Mouse (Mus musculus) layer of hippocampus, adult 2 months (tissue): ENCODE data around the gene Ssh2. TPM values are rescaled to one million over a fixed set of nuclear protein-coding genes. Genes with fewer than 3 reads are reported as not detected.

Experiments used
- DNase-seq, 2 experiments: peaks; one replicate each; pipeline ENCODE4 v3.0.0; 2022; ENCODE audit warnings: low spot score in 2 of 2
- H3K27ac ChIP-seq: fragments of 200-600 bp; 2 replicates; pipeline ENCODE4 v1.8.1; 2022
- H3K4me3 ChIP-seq: fragments of 200-600 bp; 2 replicates; pipeline ENCODE4 v1.8.1; 2022; ENCODE audit warnings: mild to moderate bottlenecking
- CTCF ChIP-seq: fragments of 200-600 bp; conservative IDR thresholded peaks from 2 replicates; pipeline ENCODE4 v1.8.1; 2022; ENCODE audit warnings: antibody characterized with exemption, mild to moderate bottlenecking, moderate library complexity
- total RNA-seq, 2 experiments: library from RNA; stranded (reverse); gene quantifications; 2 replicates each; pipeline ENCODE4 v1.2.3; 2021

Gene Ssh2
- total RNA-seq, 2 experiments from 2014 or later, result 33.6 to 35.9 TPM

- H3K27ac ChIP-seq, result no peak overlapping the region
- H3K4me3 ChIP-seq, result no peak overlapping the region
- no peak for TF ChIP-seq CTCF
- no peak for DNase-seq
Observed at GRCm38 (mm10) chr11:77402508-77402907, 186.4 kb downstream of the Ssh2 start.

- no peak for TF ChIP-seq CTCF
- DNase-seq, result no peak
- Histone ChIP-seq H3K27ac (no peak overlapping the region), H3K4me3 (no peak overlapping the region)
Observed at GRCm38 (mm10) chr11:77406329-77406728, 190.2 kb downstream of the Ssh2 start.

- DNase-seq, result no peak
- TF ChIP-seq CTCF, result no peak
- H3K27ac ChIP-seq, result no peak overlapping the region
- H3K4me3 ChIP-seq, result no peak overlapping the region
Observed at GRCm38 (mm10) chr11:77409879-77410278, 193.8 kb downstream of the Ssh2 start.

GRCm38 (mm10) chr11:77411284-77411683 is 195.2 kb downstream of the Ssh2 start:
- TF ChIP-seq CTCF, result no peak
- DNase-seq, result no peak
- Histone ChIP-seq H3K27ac (no peak overlapping the region), H3K4me3 (no peak overlapping the region)

- Histone ChIP-seq H3K27ac (no peak overlapping the region), H3K4me3 (no peak overlapping the region)
- TF ChIP-seq CTCF, result no peak
- no peak for DNase-seq
Observed at GRCm38 (mm10) chr11:77414141-77414839, 198.2 kb downstream of the Ssh2 start.

GRCm38 (mm10) chr11:77416212-77417000 is 200.3 kb downstream of the Ssh2 start:
- TF ChIP-seq CTCF, result no peak
- no peak for DNase-seq
- H3K4me3 ChIP-seq, result no peak overlapping the region
- no peak overlapping the region for H3K27ac ChIP-seq

GRCm38 (mm10) chr11:77418021-77418420 is 201.9 kb downstream of the Ssh2 start:
- Histone ChIP-seq H3K4me3 (no peak overlapping the region), H3K27ac (no peak overlapping the region)
- no peak for TF ChIP-seq CTCF
- DNase-seq, result no peak

GRCm38 (mm10) chr11:77423175-77423859 is 207.2 kb downstream of the Ssh2 start:
- no peak for TF ChIP-seq CTCF
- Histone ChIP-seq H3K27ac (no peak overlapping the region), H3K4me3 (no peak overlapping the region)
- DNase-seq, result no peak

- no peak for TF ChIP-seq CTCF
Observed at GRCm38 (mm10) chr11:77428446-77428845, 212.4 kb downstream of the Ssh2 start.

GRCm38 (mm10) chr11:77437026-77437425 is 220.9 kb downstream of the Ssh2 start:
- no peak for DNase-seq
- no peak overlapping the region for H3K4me3 ChIP-seq

More at GRCm38 (mm10) chr11:77428446-77428845, 212.4 kb downstream of the Ssh2 start:
- Histone ChIP-seq H3K27ac (no peak overlapping the region), H3K4me3 (no peak overlapping the region)
- DNase-seq, result no peak

GRCm38 (mm10) chr11:77440081-77440480 is 224.0 kb downstream of the Ssh2 start:
- no peak overlapping the region for H3K4me3 ChIP-seq
- TF ChIP-seq CTCF, result no peak
- DNase-seq, result no peak

More at GRCm38 (mm10) chr11:77437026-77437425, 220.9 kb downstream of the Ssh2 start:
- TF ChIP-seq CTCF, result no peak
- no peak overlapping the region for H3K27ac ChIP-seq

GRCm38 (mm10) chr11:77441020-77441419 is 224.9 kb downstream of the Ssh2 start:
- Histone ChIP-seq H3K27ac (no peak overlapping the region), H3K4me3 (no peak overlapping the region)
- TF ChIP-seq CTCF, result no peak
- DNase-seq, result no peak

More at GRCm38 (mm10) chr11:77440081-77440480, 224.0 kb downstream of the Ssh2 start:
- no peak overlapping the region for H3K27ac ChIP-seq
